Mouse (Mus musculus) brain, embryonic 14.5 days (tissue): Measurements from ENCODE around the gene Casq2.

Experiments used
- CTCF ChIP-seq: fragments of 200-500 bp; IDR thresholded peaks from 2 replicates; pipeline ENCODE4 v1.5.1; 2012; ENCODE audit warnings: inconsistent platforms, mild to moderate bottlenecking, moderate library complexity, borderline replicate concordance; ENCODE audit not compliant: insufficient read depth, insufficient read length; ENCODE audit errors: extremely low read depth
- POLR2A ChIP-seq: fragments of 200-500 bp; IDR thresholded peaks from 2 replicates; pipeline ENCODE4 v1.6.1; 2012; ENCODE audit warnings: mild to moderate bottlenecking, inconsistent platforms, borderline replicate concordance; ENCODE audit not compliant: poor library complexity, insufficient read depth, insufficient read length, severe bottlenecking; ENCODE audit errors: extremely low read depth

DNA sequence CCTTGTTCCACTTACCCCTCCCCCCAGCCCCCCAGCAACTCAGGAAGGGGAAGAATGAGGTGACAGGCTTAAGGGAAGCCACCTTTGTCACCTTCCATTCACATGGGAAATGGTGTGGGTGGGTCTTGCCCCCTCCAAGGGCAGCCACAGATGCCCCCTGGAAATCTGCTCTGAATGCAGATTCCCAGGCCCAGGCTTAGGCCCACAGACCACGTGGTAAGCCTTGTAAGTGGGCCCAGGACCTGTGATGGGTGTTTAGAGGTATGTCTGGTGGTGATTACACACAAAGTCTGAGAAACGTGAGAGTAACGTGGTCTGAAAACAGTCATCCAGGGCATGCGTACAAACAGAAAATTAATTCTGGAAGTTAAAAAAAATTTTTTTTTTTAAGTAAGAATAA lies 78.7 kb downstream of the Casq2 start:
- no peak for TF ChIP-seq CTCF
- TF ChIP-seq POLR2A = no peak
